Mouse (Mus musculus) midbrain, embryonic 16.5 days (tissue): ENCODE results near the gene Ddx6. TPM values are rescaled to one million over a fixed set of nuclear protein-coding genes. Genes with fewer than 3 reads are reported as not detected.
A peak's percentile ranks its signal among the peaks of the same experiment; 100 is the strongest.

Source experiments
- ATAC-seq: fragments of 200-750 bp; cut with Nextera tagmentation; 2 replicates; pipeline ENCODE4 v1.8.0; 2017; ENCODE audit warnings: moderate TSS enrichment
- H3K27ac ChIP-seq: fragments of 300-500 bp; sonication (generic); 2 replicates; pipeline ENCODE4 v1.5.1; 2014; ENCODE audit warnings: mild to moderate bottlenecking, low read length, mixed read lengths
- H3K27me3 ChIP-seq: fragments of 300-500 bp; sonication (generic); 2 replicates; pipeline ENCODE4 v1.6.1; 2014; ENCODE audit warnings: low read depth, low read length, mixed read lengths; ENCODE audit not compliant: control insufficient read depth, insufficient read depth
- H3K36me3 ChIP-seq: fragments of 300-500 bp; sonication (generic); 2 replicates; pipeline ENCODE4 v1.6.1; 2014; ENCODE audit warnings: mild to moderate bottlenecking, low read length, moderate library complexity, mixed read lengths; ENCODE audit not compliant: control insufficient read depth, insufficient read depth
- H3K4me1 ChIP-seq: fragments of 300-500 bp; sonication (generic); 2 replicates; pipeline ENCODE4 v1.6.1; 2014; ENCODE audit warnings: mild to moderate bottlenecking, low read length, mixed read lengths; ENCODE audit not compliant: control insufficient read depth, insufficient read depth
- H3K4me2 ChIP-seq: fragments of 300-500 bp; sonication (generic); 2 replicates; pipeline ENCODE4 v1.6.1; 2014; ENCODE audit warnings: mild to moderate bottlenecking, low read length, mixed read lengths
- H3K4me3 ChIP-seq: fragments of 300-500 bp; sonication (generic); 2 replicates; pipeline ENCODE4 v1.5.1; 2014; ENCODE audit warnings: low read depth, mild to moderate bottlenecking, low read length, moderate library complexity, mixed read lengths
- H3K9ac ChIP-seq: fragments of 300-500 bp; sonication (generic); 2 replicates; pipeline ENCODE4 v1.6.1; 2014; ENCODE audit warnings: low read depth, low read length, mixed read lengths
- H3K9me3 ChIP-seq: fragments of 300-500 bp; sonication (generic); replicated peaks from 2 replicates; pipeline ENCODE4 v1.6.1; 2014; ENCODE audit warnings: mild to moderate bottlenecking, low read length, mixed read lengths; ENCODE audit not compliant: control insufficient read depth, poor library complexity, severe bottlenecking
- WGBS: fragments of 180-500 bp; shearing (Covaris S2); extraction: QIAGEN DNeasy Blood & Tissue Kit; methylation state at CpG from one replicate; pipeline ENCODE4 v1.1.7; 2014; 5-methylcytosine and 5-hydroxymethylcytosine counted together
- polyA plus RNA-seq: library from polyadenylated mRNA; unstranded; fragments of >200 nt; fragmentation: Nextera tagmentation; extraction: Ambion mirVana; gene quantifications from 2 replicates; pipeline ENCODE4 v1.2.1, GENCODE M21; 2015

Ddx6 gene
- polyA plus RNA-seq, 1 experiment from 2014 or later, result 15.2 TPM

GRCm38 (mm10) chr9:44644186-44644585, 39.5 kb downstream of the Ddx6 start:
- no peak overlapping the region for H3K4me3 ChIP-seq
- no peak overlapping the region for H3K27ac ChIP-seq
- H3K9me3 ChIP-seq, result no peaks in the 10 kb centered on the region
- H3K9ac ChIP-seq, result no peak overlapping the region
- no peak for ATAC-seq
- H3K27me3 ChIP-seq, result no peaks in the 10 kb centered on the region
- no peaks in the 10 kb centered on the region for H3K36me3 ChIP-seq
- no peaks in the 10 kb centered on the region for H3K4me1 ChIP-seq
- H3K4me2 ChIP-seq, result no peak overlapping the region
- 84% methylated on average over 2 of the region's 2 CpGs for WGBS

- no peaks in the 10 kb centered on the region for H3K9me3 ChIP-seq
- no peak overlapping the region for H3K27ac ChIP-seq
- no peaks in the 10 kb centered on the region for H3K36me3 ChIP-seq
- H3K4me3 ChIP-seq, result no peak overlapping the region
- ATAC-seq, result no peak
- H3K9ac ChIP-seq, result no peak overlapping the region
- no peaks in the 10 kb centered on the region for H3K4me1 ChIP-seq
- 70% methylated on average over 5 of the region's 5 CpGs for WGBS
- H3K27me3 ChIP-seq, result no peaks in the 10 kb centered on the region
- H3K4me2 ChIP-seq, result no peak overlapping the region
These were observed 40.8 kb downstream of the Ddx6 start for GRCm38 (mm10) chr9:44645481-44645880.

GRCm38 (mm10) chr9:44645924-44646323, 41.2 kb downstream of the Ddx6 start:
- Histone ChIP-seq H3K9me3 (no peaks in the 10 kb centered on the region), H3K4me2 (no peak overlapping the region), H3K4me3 (no peak overlapping the region), H3K36me3 (no peaks in the 10 kb centered on the region), H3K27me3 (no peaks in the 10 kb centered on the region), H3K4me1 (no peaks in the 10 kb centered on the region), H3K9ac (no peak overlapping the region), H3K27ac (no peak overlapping the region)
- 71% methylated on average over 15 of the region's 15 CpGs for WGBS
- ATAC-seq, result no peak

GRCm38 (mm10) chr9:44646366-44646765, 41.7 kb downstream of the Ddx6 start:
- no peaks in the 10 kb centered on the region for H3K36me3 ChIP-seq
- no peak overlapping the region for H3K27ac ChIP-seq
- H3K4me3 ChIP-seq, result no peak overlapping the region
- H3K9me3 ChIP-seq, result no peaks in the 10 kb centered on the region
- no peak for ATAC-seq
- no peaks in the 10 kb centered on the region for H3K4me1 ChIP-seq
- WGBS, result 91% methylated on average over 6 of the region's 6 CpGs
- H3K9ac ChIP-seq, result no peak overlapping the region
- H3K4me2 ChIP-seq, result no peak overlapping the region
- H3K27me3 ChIP-seq, result no peaks in the 10 kb centered on the region

- Histone ChIP-seq H3K9ac (no peak overlapping the region), H3K36me3 (no peaks in the 10 kb centered on the region), H3K4me3 (no peak overlapping the region), H3K27me3 (no peaks in the 10 kb centered on the region), H3K27ac (no peak overlapping the region), H3K4me1 (no peaks in the 10 kb centered on the region), H3K4me2 (no peak overlapping the region), H3K9me3 (no peaks in the 10 kb centered on the region)
- no peak for ATAC-seq
- WGBS, result 97% methylated on average over 8 of the region's 8 CpGs
These were observed 42.3 kb downstream of the Ddx6 start for GRCm38 (mm10) chr9:44647026-44647425.

GRCm38 (mm10) chr9:44647656-44648055, 43.0 kb downstream of the Ddx6 start:
- Histone ChIP-seq H3K4me1 (no peaks in the 10 kb centered on the region), H3K9me3 (no peaks in the 10 kb centered on the region), H3K4me2 (no peak overlapping the region), H3K9ac (no peak overlapping the region), H3K27me3 (no peaks in the 10 kb centered on the region), H3K4me3 (no peak overlapping the region), H3K27ac (no peak overlapping the region), H3K36me3 (no peaks in the 10 kb centered on the region)
- WGBS, result 86% methylated on average over 4 of the region's 4 CpGs
- no peak for ATAC-seq

GRCm38 (mm10) chr9:44648881-44649281, 44.2 kb downstream of the Ddx6 start:
- H3K36me3 ChIP-seq, result no peaks in the 10 kb centered on the region
- no peaks in the 10 kb centered on the region for H3K4me1 ChIP-seq
- no peak overlapping the region for H3K4me3 ChIP-seq
- 73% methylated on average over 7 of the region's 7 CpGs for WGBS
- no peak overlapping the region for H3K27ac ChIP-seq
- H3K4me2 ChIP-seq, result no peak overlapping the region
- no peaks in the 10 kb centered on the region for H3K9me3 ChIP-seq
- no peak overlapping the region for H3K9ac ChIP-seq
- no peaks in the 10 kb centered on the region for H3K27me3 ChIP-seq
- no peak for ATAC-seq

GRCm38 (mm10) chr9:44652027-44652426, 47.3 kb downstream of the Ddx6 start:
- no peak overlapping the region for H3K9ac ChIP-seq
- no peaks in the 10 kb centered on the region for H3K27me3 ChIP-seq
- no peak overlapping the region for H3K4me3 ChIP-seq
- 11% methylated on average over 8 of the region's 8 CpGs for WGBS
- no peaks in the 10 kb centered on the region for H3K9me3 ChIP-seq
- no peak overlapping the region for H3K27ac ChIP-seq
- no peaks in the 10 kb centered on the region for H3K4me1 ChIP-seq
- H3K36me3 ChIP-seq, result no peaks in the 10 kb centered on the region
- peak; percentile 68; the same call in 1 of the 2 replicates for ATAC-seq
- H3K4me2 ChIP-seq, result no peak overlapping the region

- 75% methylated on average over 4 of the region's 4 CpGs for WGBS
- H3K4me2 ChIP-seq, result no peak overlapping the region
- no peaks in the 10 kb centered on the region for H3K4me1 ChIP-seq
- H3K36me3 ChIP-seq, result no peaks in the 10 kb centered on the region
- H3K9me3 ChIP-seq, result no peaks in the 10 kb centered on the region
- no peaks in the 10 kb centered on the region for H3K27me3 ChIP-seq
- no peak overlapping the region for H3K4me3 ChIP-seq
- H3K27ac ChIP-seq, result no peak overlapping the region
- ATAC-seq, result no peak
- no peak overlapping the region for H3K9ac ChIP-seq
These were observed 49.2 kb downstream of the Ddx6 start for GRCm38 (mm10) chr9:44653896-44654295.
